Mouse (Mus musculus) lung, adult 2 months (tissue): ENCODE measurements around the gene Igfbp4.

Experiments used
- CTCF ChIP-seq: fragments of 200-500 bp; IDR thresholded peaks from 2 replicates; pipeline ENCODE4 v1.5.1; 2011; ENCODE audit warnings: mild to moderate bottlenecking, low read length, control low read depth; ENCODE audit not compliant: insufficient read depth
- POLR2A ChIP-seq: fragments of 200-500 bp; IDR thresholded peaks from 2 replicates; pipeline ENCODE4 v1.6.1; 2011; ENCODE audit warnings: low read depth, mild to moderate bottlenecking, control low read depth, low read length, borderline replicate concordance; ENCODE audit errors: extremely low read depth

- TF ChIP-seq CTCF (no peak), POLR2A (no peak)
Measured at GRCm38 (mm10) chr11:98998776-98999175, 42.3 kb upstream of the Igfbp4 start.
